Mouse (Mus musculus): ENCODE results near the gene Lrp3. TPM values are rescaled to one million over a fixed set of nuclear protein-coding genes. Genes with fewer than 3 reads are reported as not detected.

The Lrp3 gene
- polyA plus RNA-seq, 1 experiment, result not detected

DNA sequence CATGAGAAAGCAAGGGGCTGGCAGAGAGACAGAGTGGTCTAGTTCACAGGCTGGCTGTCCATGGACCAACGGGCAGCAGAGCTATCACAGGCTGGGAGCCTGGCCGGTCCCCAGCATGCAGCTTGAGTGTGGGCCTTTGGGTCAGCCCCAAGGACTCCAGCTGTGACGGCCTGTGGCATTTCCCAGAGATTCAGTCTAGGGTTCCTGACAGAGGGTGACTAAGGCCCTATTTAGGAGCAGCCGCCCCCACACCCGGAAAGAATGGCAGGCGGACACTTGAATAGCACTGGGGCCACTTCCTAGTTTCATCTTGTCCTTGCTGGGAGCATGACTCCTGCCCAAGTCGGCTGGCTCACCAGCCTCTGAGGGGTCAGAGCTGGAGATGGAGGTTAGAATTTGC, 51.7 kb downstream of the Lrp3 start:
- Histone ChIP-seq H3K27me3 (ENCODE audit: control insufficient read depth, insufficient read depth, insufficient read length) (no peaks in the 10 kb centered on the region), H3K4me2 (ENCODE audit: low read depth) (peak overlapping the region; percentile 32), H3ac (ENCODE audit: control insufficient read depth, insufficient read length) (no peak overlapping the region), H3K79me2 (ENCODE audit: control insufficient read depth, insufficient read depth) (no peaks in the 10 kb centered on the region), H3K36me3 (ENCODE audit: control insufficient read depth, insufficient read depth) (no peaks in the 10 kb centered on the region), H3K4me3 (no peak overlapping the region)
- TF ChIP-seq MYOD1 (IDR thresholded peaks at IDR 0.05; ENCODE audit: control insufficient read depth in 1 of 3, insufficient read length in 2 of 3, low read depth in 2 of 3) (peak in 2 of 3 experiments; percentile 10 to 67), MYOG (IDR thresholded peaks at IDR 0.05; ENCODE audit: control insufficient read depth in 1 of 3, insufficient read depth in 1 of 3, insufficient read length in 2 of 3, low read depth in 2 of 3) (peak in 1 of 3 experiments; percentile 78), CEBPB (IDR thresholded peaks at IDR 0.05; ENCODE audit: insufficient read depth, poor library complexity, severe bottlenecking) (no peak)

- TF ChIP-seq POLR2A (IDR thresholded peaks at IDR 0.05; ENCODE audit: insufficient read length, low read depth) (no peak), TCF12 (IDR thresholded peaks at IDR 0.05; ENCODE audit: insufficient read depth, poor library complexity, severe bottlenecking) (peak; percentile 57), POLR2AphosphoS2 (IDR thresholded peaks at IDR 0.05; ENCODE audit: insufficient read length, low read depth) (no peak), CEBPB (IDR thresholded peaks at IDR 0.05; ENCODE audit: insufficient read depth, poor library complexity, severe bottlenecking) (no peak), MYOG (IDR thresholded peaks at IDR 0.05; ENCODE audit: control insufficient read depth in 1 of 3, insufficient read depth in 1 of 3, insufficient read length in 2 of 3, low read depth in 2 of 3) (peak in 1 of 3 experiments; percentile 32), MYOD1 (IDR thresholded peaks at IDR 0.05; ENCODE audit: control insufficient read depth in 1 of 3, insufficient read length in 2 of 3, low read depth in 2 of 3) (peak; percentile 88 to 95 (median 94))
- H3ac ChIP-seq (ENCODE audit: control insufficient read depth, insufficient read length), result no peak overlapping the region
- H3K4me3 ChIP-seq, result no peak overlapping the region
- no peak overlapping the region for H3K4me2 ChIP-seq (ENCODE audit: low read depth)
- H3K79me2 ChIP-seq (ENCODE audit: control insufficient read depth, insufficient read depth), result no peaks in the 10 kb centered on the region
- H3K36me3 ChIP-seq (ENCODE audit: control insufficient read depth, insufficient read depth), result no peaks in the 10 kb centered on the region
- no peaks in the 10 kb centered on the region for H3K27me3 ChIP-seq (ENCODE audit: control insufficient read depth, insufficient read depth, insufficient read length)
Measured at GRCm38 (mm10) chr7:35162443-35162842, 52.9 kb downstream of the Lrp3 start.

- no peaks in the 10 kb centered on the region for H3K79me2 ChIP-seq (ENCODE audit: control insufficient read depth, insufficient read depth)
- no peaks in the 10 kb centered on the region for H3K36me3 ChIP-seq (ENCODE audit: control insufficient read depth, insufficient read depth)
- no peak overlapping the region for H3K4me3 ChIP-seq
- no peak overlapping the region for H3ac ChIP-seq (ENCODE audit: control insufficient read depth, insufficient read length)
- no peaks in the 10 kb centered on the region for H3K27me3 ChIP-seq (ENCODE audit: control insufficient read depth, insufficient read depth, insufficient read length)
- no peak overlapping the region for H3K4me2 ChIP-seq (ENCODE audit: low read depth)
- TF ChIP-seq MYOG (IDR thresholded peaks at IDR 0.05; ENCODE audit: control insufficient read depth in 1 of 3, insufficient read depth in 1 of 3, insufficient read length in 2 of 3, low read depth in 2 of 3) (no peak), USF1 (IDR thresholded peaks at IDR 0.05; ENCODE audit: low read depth) (no peak), POLR2A (IDR thresholded peaks at IDR 0.05; ENCODE audit: insufficient read length, low read depth) (no peak), POLR2AphosphoS2 (IDR thresholded peaks at IDR 0.05; ENCODE audit: insufficient read length, low read depth) (no peak), TCF3 (IDR thresholded peaks at IDR 0.05; ENCODE audit: insufficient read length, low read depth) (no peak), SRF (IDR thresholded peaks at IDR 0.05; ENCODE audit: control insufficient read depth, insufficient read length, low read depth) (no peak), MYOD1 (IDR thresholded peaks at IDR 0.05; ENCODE audit: control insufficient read depth in 1 of 3, insufficient read length in 2 of 3, low read depth in 2 of 3) (no peak), CEBPB (IDR thresholded peaks at IDR 0.05; ENCODE audit: insufficient read depth, poor library complexity, severe bottlenecking) (no peak), MAX (IDR thresholded peaks at IDR 0.05; ENCODE audit: low read depth) (no peak), REST (IDR thresholded peaks at IDR 0.05; ENCODE audit: insufficient read depth, insufficient read length) (no peak), E2F4 (IDR thresholded peaks at IDR 0.05; ENCODE audit: insufficient read depth) (no peak), TCF12 (IDR thresholded peaks at IDR 0.05; ENCODE audit: insufficient read depth, poor library complexity, severe bottlenecking) (no peak)
Measured at GRCm38 (mm10) chr7:35157512-35157911, 57.8 kb downstream of the Lrp3 start.

- TF ChIP-seq MYOD1 (IDR thresholded peaks at IDR 0.05; ENCODE audit: control insufficient read depth in 1 of 3, insufficient read length in 2 of 3, low read depth in 2 of 3) (peak in 1 of 3 experiments; percentile 10), MYOG (IDR thresholded peaks at IDR 0.05; ENCODE audit: control insufficient read depth in 1 of 3, insufficient read depth in 1 of 3, insufficient read length in 2 of 3, low read depth in 2 of 3) (peak in 1 of 3 experiments; percentile 14), TCF3 (IDR thresholded peaks at IDR 0.05; ENCODE audit: insufficient read length, low read depth) (no peak), POLR2A (IDR thresholded peaks at IDR 0.05; ENCODE audit: insufficient read length, low read depth) (no peak)
Measured at GRCm38 (mm10) chr7:35156561-35157477, 58.5 kb downstream of the Lrp3 start.

GRCm38 (mm10) chr7:35154449-35154848, 60.8 kb downstream of the Lrp3 start:
- no peaks in the 10 kb centered on the region for H3K79me2 ChIP-seq (ENCODE audit: control insufficient read depth, insufficient read depth)
- no peak overlapping the region for H3ac ChIP-seq (ENCODE audit: control insufficient read depth, insufficient read length)
- H3K27me3 ChIP-seq (ENCODE audit: control insufficient read depth, insufficient read depth, insufficient read length), result no peaks in the 10 kb centered on the region
- H3K36me3 ChIP-seq (ENCODE audit: control insufficient read depth, insufficient read depth), result no peaks in the 10 kb centered on the region
- no peak overlapping the region for H3K4me3 ChIP-seq
- H3K4me2 ChIP-seq (ENCODE audit: low read depth), result no peak overlapping the region
- TF ChIP-seq SRF (IDR thresholded peaks at IDR 0.05; ENCODE audit: control insufficient read depth, insufficient read length, low read depth) (no peak), MYOG (IDR thresholded peaks at IDR 0.05; ENCODE audit: control insufficient read depth in 1 of 3, insufficient read depth in 1 of 3, insufficient read length in 2 of 3, low read depth in 2 of 3) (no peak), TCF12 (IDR thresholded peaks at IDR 0.05; ENCODE audit: insufficient read depth, poor library complexity, severe bottlenecking) (no peak), MYOD1 (IDR thresholded peaks at IDR 0.05; ENCODE audit: control insufficient read depth in 1 of 3, insufficient read length in 2 of 3, low read depth in 2 of 3) (no peak), REST (IDR thresholded peaks at IDR 0.05; ENCODE audit: insufficient read depth, insufficient read length) (no peak), TCF3 (IDR thresholded peaks at IDR 0.05; ENCODE audit: insufficient read length, low read depth) (no peak), USF1 (IDR thresholded peaks at IDR 0.05; ENCODE audit: low read depth) (no peak)

More at GRCm38 (mm10) chr7:35156561-35157477, 58.5 kb downstream of the Lrp3 start:
- H3K4me2 ChIP-seq (ENCODE audit: low read depth), result no peak overlapping the region
- no peak overlapping the region for H3ac ChIP-seq (ENCODE audit: control insufficient read depth, insufficient read length)
- H3K4me3 ChIP-seq, result no peak overlapping the region
- H3K36me3 ChIP-seq (ENCODE audit: control insufficient read depth, insufficient read depth), result no peaks in the 10 kb centered on the region
- H3K79me2 ChIP-seq (ENCODE audit: control insufficient read depth, insufficient read depth), result no peaks in the 10 kb centered on the region
- H3K27me3 ChIP-seq (ENCODE audit: control insufficient read depth, insufficient read depth, insufficient read length), result no peaks in the 10 kb centered on the region
